Mouse (Mus musculus): ENCODE measurements around the gene Crlf1. TPM values are rescaled to one million over a fixed set of nuclear protein-coding genes. Genes with fewer than 3 reads are reported as not detected.

Gene Crlf1
- 19.6 and 21.2 TPM in 2 replicates for polyA plus RNA-seq (2015; fragmentation: Nextera tagmentation; extraction: Ambion mirVana)

DNA sequence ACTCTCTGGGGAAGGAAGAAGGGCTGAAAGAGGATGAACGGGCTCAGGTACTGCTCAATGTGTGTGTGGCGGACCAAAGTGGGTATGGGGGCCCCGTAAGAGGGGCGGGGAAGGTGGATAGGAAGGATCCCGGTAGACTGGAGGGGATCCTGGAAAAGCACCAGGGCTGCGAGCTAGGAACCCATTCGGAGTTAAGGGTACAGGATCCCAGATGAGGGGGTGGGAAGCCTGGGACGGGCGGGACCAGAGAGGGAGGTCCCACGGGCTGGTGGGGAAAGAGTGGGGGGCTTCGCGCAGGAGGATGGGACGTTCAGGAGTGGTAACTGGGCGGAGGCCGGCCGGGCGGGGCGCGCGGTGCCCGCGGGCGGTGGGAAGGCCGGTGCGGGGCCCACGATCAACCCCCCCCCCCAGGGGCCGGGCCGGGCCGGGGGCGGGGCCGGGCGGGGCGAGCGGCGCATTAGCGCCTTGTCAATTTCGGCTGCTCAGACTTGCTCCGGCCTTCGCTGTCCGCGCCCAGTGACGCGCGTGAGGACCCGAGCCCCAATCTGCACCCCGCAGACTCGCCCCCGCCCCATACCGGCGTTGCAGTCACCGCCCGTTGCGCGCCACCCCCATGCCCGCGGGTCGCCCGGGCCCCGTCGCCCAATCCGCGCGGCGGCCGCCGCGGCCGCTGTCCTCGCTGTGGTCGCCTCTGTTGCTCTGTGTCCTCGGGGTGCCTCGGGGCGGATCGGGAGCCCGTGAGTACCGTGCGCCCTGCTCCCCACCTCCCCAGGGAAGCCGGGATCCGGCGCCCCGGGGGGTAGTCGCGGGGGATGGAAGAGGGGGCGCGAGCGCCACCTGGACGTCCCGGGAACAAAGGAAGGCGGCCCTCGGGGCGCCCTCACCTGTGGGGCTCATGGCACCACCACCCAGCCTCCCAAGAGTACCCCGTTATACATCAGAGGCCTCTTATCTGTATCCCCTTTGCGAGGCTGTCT is at the start of gene Crlf1:
TSS of gene Crlf1 (plus strand) at position 495 of the 977 bp plus-strand sequence.

DNA sequence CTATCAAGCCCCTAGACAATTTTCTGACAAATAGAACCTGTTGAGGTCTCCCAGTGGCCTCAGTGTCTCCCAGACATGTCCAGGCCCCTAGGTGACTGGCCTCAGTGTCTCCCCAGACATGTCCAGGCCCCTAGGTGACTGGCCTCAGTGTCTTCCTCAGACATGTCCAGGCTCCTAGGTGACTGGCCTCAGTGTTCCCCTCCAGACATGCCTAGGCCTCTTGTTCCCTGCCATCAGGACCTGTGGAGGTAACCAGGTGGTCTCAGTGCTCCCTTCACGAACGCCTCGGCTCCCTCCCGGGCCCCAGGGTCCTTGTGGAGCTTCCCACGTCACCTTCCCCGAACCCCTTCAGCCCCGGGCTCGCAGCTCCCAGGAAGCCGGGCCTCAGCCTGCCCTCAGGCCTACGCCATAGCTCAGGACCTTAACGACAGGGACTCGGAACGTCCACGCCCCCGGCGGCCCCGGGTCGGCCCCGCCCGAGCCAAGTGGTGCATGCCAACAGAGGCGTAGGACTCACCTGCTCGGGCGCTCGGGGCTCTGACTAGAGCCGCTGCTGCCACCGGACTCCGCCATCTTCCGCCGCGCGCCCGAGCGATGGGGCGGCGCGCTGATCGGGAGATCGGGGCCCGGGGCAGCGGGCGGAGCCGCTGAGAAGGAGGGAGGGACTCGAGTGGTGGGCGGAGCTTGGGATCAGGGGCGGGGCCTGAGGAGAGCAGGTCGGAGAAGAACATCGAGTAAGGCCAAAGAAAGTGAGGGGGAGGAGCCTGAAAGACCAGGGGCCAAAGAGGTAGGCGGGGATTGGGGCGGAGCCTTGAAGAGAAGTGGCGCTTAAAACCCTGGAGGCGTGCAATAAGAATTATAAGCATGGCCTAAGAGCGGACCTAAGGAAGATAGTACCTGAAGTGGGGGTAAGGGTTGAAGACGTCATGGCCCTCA is 16.4 kb upstream of the Crlf1 start, which contains the start of gene Klhl26:
TSS of gene Klhl26 (minus strand) at position 636 of the 936 bp plus-strand sequence.

DNA sequence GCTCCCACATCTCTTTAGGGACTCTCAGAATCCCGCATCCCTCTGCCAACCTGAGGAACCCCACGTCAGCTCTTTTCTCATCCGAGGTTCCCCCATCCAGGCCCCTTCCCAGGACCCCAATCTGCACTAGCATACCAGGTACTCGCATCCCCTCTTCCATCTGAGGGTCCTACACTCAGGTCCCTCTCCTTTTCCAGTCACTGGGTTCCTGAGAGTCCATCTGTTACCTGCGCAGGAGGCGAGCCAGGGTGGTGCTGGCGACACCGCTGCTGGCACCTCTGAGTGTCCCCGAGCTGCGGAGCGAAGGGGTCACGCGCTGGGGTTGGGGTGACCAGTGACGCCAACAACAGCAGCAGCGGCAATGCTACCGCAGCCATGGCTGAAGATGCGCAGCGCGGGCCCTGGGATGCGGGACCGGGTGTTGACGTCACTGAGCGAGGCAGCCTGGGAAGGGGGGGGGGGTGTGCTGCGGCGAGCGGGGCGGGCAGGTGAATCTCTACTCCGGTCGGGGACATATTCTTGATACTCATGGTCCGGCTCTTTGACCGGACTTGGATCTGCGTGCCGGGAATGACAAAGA is 5.9 kb upstream of the Crlf1 start, which contains the start of gene Tmem59l:
TSS of gene Tmem59l (minus strand) at position 418 of the 580 bp plus-strand sequence.

DNA sequence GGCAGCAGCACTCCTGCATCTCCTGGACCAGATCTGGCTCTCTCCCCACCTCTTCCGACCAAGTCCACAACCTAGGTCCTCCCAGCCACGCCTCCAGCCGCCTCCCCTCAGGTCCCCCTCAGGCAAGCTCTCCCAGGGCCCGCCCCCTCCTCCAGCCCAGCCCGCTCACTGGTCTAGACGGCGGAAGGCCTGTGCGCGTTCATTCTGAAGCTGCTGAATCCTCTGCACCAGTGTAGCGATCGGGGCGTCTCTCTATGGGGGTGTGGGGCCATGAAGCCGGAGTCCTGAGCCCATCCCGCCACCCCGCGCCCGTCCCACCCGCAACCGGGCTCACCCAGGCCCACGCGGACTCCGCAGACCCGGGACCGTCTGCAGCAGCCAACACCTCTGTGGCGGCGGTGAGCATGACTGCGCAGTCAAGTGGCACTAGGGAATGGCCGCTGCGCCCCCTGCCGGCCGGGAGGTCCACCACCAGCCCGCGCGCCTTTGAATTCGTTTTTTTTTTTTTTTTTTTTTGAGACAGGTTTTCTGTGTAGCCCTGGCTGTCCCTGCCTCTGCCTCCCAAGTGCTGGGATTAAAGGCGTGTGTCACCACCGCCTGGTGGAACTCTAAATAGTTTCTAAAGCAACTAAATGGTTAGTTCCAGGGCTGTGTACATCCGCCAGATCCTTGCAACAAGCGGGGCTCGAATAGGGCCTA is 13.5 kb downstream of the Crlf1 start, which contains the start of gene Rex1bd:
TSS of gene Rex1bd (minus strand) at position 425 of the 699 bp plus-strand sequence.

DNA sequence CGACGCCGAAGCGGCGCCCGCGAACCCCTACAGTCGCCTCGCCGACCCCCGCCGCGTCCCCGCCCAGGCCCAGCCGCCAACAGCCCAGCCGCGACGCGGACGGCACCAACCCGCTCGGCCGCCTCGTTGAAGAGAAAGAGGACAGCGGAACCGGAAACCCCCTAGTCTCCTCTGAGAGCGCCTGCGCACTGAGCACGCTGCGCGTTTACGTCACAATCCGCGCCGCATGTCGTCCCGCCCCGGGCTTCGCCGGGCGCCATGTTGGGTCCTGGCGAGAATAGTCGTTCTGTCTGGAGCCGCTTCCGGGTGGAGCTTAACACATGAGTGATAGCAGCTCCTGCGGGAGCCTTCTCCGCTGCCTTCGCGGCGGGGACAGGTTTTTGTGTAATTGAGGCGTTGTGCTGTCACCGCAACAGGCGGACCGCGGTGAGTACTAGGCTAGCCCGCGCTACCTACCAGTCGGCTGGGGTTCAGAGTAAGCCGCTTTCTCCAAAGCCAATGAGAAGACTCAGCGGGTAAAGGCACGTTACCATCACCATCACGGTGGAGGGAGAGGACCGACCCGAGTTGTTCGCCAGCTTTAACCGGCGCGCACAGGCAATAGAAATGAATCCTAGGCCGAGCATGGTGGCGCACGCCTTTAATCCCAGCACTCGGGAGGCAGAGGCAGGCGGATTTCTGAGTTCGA is 17.4 kb downstream of the Crlf1 start, which contains the start of gene Uba52:
TSS of gene Uba52 (minus strand) at position 574 of the 688 bp plus-strand sequence.

DNA sequence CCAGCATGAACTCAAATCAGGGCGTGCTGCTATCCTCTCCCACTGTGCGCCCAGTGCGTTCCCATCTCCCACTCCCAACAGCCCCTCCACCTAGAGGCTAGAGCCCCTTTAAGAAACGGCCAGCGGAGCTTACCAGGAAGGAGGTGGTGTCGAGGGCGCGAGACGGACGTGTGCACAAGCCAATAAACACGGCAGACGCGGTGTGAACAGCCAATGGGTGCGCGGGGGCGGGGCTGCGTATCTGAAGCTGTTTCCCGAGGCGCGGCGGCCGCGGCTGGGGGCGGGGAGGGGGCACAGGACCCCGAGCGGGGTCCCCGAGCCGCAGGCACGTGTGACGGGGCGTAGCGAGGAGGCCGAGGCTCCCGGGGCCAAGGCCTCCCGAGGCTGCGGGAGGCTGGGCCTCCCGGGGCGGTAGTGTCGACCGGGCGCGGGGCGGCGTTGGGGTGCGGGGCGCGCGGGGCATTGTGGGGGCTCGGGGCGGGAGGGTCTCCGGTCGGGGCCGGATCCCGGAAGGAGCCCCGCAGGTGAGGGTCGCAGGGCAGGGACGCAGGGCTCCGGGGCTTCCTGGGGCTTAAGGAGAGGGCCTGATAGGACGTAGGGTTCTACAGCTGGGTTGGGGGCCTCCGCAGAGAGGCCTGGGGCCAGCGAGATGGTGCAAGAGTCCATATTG is 34.7 kb downstream of the Crlf1 start, which contains the start of the genes Fkbp8 and Kxd1:
TSS of gene Fkbp8 (plus strand) at position 213 of the 670 bp plus-strand sequence.
TSS of gene Kxd1 (minus strand) at position 445 of the 670 bp plus-strand sequence.

DNA sequence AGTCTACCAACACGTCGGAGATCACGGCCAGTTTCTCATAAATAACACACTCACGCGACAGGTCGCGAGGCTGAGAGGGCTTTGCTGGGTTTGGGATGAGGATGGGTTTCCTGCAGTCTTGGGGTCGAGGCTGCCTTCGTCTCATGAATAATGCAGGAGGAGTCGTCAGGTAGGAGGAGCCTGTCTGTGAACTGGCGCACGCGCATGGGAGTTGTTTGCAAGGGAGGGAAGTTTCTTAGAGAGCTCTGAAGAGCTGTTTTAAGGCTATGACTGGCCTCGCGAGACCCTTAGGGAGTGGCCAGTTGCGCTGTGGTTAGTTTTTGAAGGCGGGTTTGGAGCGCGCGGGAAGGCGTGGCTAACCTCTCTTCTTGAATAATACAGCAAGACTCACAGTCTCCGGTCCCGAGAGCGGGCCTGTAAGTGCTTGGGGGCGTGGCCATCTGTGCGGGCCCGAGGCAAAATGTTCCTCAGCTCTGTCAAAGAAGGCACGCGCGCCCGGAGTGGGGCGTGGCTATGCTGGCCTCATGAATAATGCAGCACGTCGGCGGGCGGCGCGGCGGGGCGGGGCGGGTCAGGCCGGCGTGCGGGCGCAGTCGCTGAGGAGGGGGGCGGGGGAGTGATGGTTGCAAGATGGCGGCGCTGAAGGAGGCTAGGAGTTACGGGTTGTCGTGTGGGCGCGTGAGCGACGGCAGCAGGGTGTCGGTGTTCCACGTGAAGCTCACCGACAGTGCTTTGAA is 46.3 kb downstream of the Crlf1 start, which contains the start of gene Ell:
TSS of gene Ell (plus strand) at position 381 of the 737 bp plus-strand sequence.

Other genes starting within 250 kb of the Crlf1 start
- 19.1 and 21.1 TPM in 2 replicates for gene Homer3, start 210.3 kb upstream of the Crlf1 start, polyA plus RNA-seq (2015; fragmentation: Nextera tagmentation; extraction: Ambion mirVana)
- 37.9 and 42.1 TPM in 2 replicates for gene Ddx49, start 190.7 kb upstream of the Crlf1 start, polyA plus RNA-seq (2015; fragmentation: Nextera tagmentation; extraction: Ambion mirVana)
- 301 and 337 TPM in 2 replicates for gene Cope, start 190.6 kb upstream of the Crlf1 start, polyA plus RNA-seq (2015; fragmentation: Nextera tagmentation; extraction: Ambion mirVana)
- 64.3 and 66.1 TPM in 2 replicates for gene Cers1, start 177.4 kb upstream of the Crlf1 start, polyA plus RNA-seq (2015; fragmentation: Nextera tagmentation; extraction: Ambion mirVana)
- 6.2 and 9.8 TPM in 2 replicates for gene Gdf1, start 163.3 kb upstream of the Crlf1 start, polyA plus RNA-seq (2015; fragmentation: Nextera tagmentation; extraction: Ambion mirVana)
- 11.1 and 12.8 TPM in 2 replicates for gene Upf1, start 139.9 kb upstream of the Crlf1 start, polyA plus RNA-seq (2015; fragmentation: Nextera tagmentation; extraction: Ambion mirVana)
- 1.1 and 1.3 TPM in 2 replicates for gene Comp, start 119.6 kb upstream of the Crlf1 start, polyA plus RNA-seq (2015; fragmentation: Nextera tagmentation; extraction: Ambion mirVana)
- 37.6 and 49.6 TPM in 2 replicates for gene Crtc1, start 53.6 kb upstream of the Crlf1 start, polyA plus RNA-seq (2015; fragmentation: Nextera tagmentation; extraction: Ambion mirVana)
- gene Klhl26, start 16.2 kb upstream of the Crlf1 start, polyA plus RNA-seq (2015; fragmentation: Nextera tagmentation; extraction: Ambion mirVana), result 31.4 and 33.0 TPM in 2 replicates
- gene Tmem59l, start 5.8 kb upstream of the Crlf1 start, polyA plus RNA-seq (2015; fragmentation: Nextera tagmentation; extraction: Ambion mirVana), result 261 and 281 TPM in 2 replicates
- gene Rex1bd, start 13.6 kb downstream of the Crlf1 start, polyA plus RNA-seq (2015; fragmentation: Nextera tagmentation; extraction: Ambion mirVana), result 212 and 215 TPM in 2 replicates
- gene Uba52, start 17.6 kb downstream of the Crlf1 start, polyA plus RNA-seq (2015; fragmentation: Nextera tagmentation; extraction: Ambion mirVana), result 753 and 869 TPM in 2 replicates
- 305 and 354 TPM in 2 replicates for gene Fkbp8, start 34.6 kb downstream of the Crlf1 start, polyA plus RNA-seq (2015; fragmentation: Nextera tagmentation; extraction: Ambion mirVana)
- 52.3 and 54.9 TPM in 2 replicates for gene Kxd1, start 34.8 kb downstream of the Crlf1 start, polyA plus RNA-seq (2015; fragmentation: Nextera tagmentation; extraction: Ambion mirVana)
- 11.4 and 14.1 TPM in 2 replicates for gene Ell, start 46.3 kb downstream of the Crlf1 start, polyA plus RNA-seq (2015; fragmentation: Nextera tagmentation; extraction: Ambion mirVana)
- 113 TPM in 2 replicates for gene Isyna1, start 101.2 kb downstream of the Crlf1 start, polyA plus RNA-seq (2015; fragmentation: Nextera tagmentation; extraction: Ambion mirVana)
- gene Ssbp4, start 115.7 kb downstream of the Crlf1 start, polyA plus RNA-seq (2015; fragmentation: Nextera tagmentation; extraction: Ambion mirVana), result 221 and 251 TPM in 2 replicates
- gene Lrrc25, start 123.0 kb downstream of the Crlf1 start, polyA plus RNA-seq (2015; fragmentation: Nextera tagmentation; extraction: Ambion mirVana), result 2.3 and 2.5 TPM in 2 replicates
- 0.55 and 0.79 TPM in 2 replicates for gene Gdf15, start 139.3 kb downstream of the Crlf1 start, polyA plus RNA-seq (2015; fragmentation: Nextera tagmentation; extraction: Ambion mirVana)
- 72.8 and 79.8 TPM in 2 replicates for gene Pgpep1, start 167.2 kb downstream of the Crlf1 start, polyA plus RNA-seq (2015; fragmentation: Nextera tagmentation; extraction: Ambion mirVana)
- gene Lsm4, start 180.1 kb downstream of the Crlf1 start, polyA plus RNA-seq (2015; fragmentation: Nextera tagmentation; extraction: Ambion mirVana), result 194 and 204 TPM in 2 replicates
- gene Jund, start 205.8 kb downstream of the Crlf1 start, polyA plus RNA-seq (2015; fragmentation: Nextera tagmentation; extraction: Ambion mirVana), result 107 and 140 TPM in 2 replicates
- 0.03 TPM in 1 of 2 replicates, not detected in the other for gene Iqcn, start 210.3 kb downstream of the Crlf1 start, polyA plus RNA-seq (2015; fragmentation: Nextera tagmentation; extraction: Ambion mirVana)
- not detected in 2 replicates for gene Gm3336, start 225.4 kb downstream of the Crlf1 start, polyA plus RNA-seq (2015; fragmentation: Nextera tagmentation; extraction: Ambion mirVana)
- 0.12 and 0.14 TPM in 2 replicates for gene Pde4c, start 230.6 kb downstream of the Crlf1 start, polyA plus RNA-seq (2015; fragmentation: Nextera tagmentation; extraction: Ambion mirVana)